Mouse (Mus musculus) lung, adult 2 months (tissue): Measurements from ENCODE around the gene Ntm.

Experiments
- CTCF ChIP-seq: fragments of 200-500 bp; IDR thresholded peaks from 2 replicates; pipeline ENCODE4 v1.5.1; 2011; ENCODE audit warnings: mild to moderate bottlenecking, low read length, control low read depth; ENCODE audit not compliant: insufficient read depth
- POLR2A ChIP-seq: fragments of 200-500 bp; IDR thresholded peaks from 2 replicates; pipeline ENCODE4 v1.6.1; 2011; ENCODE audit warnings: low read depth, mild to moderate bottlenecking, control low read depth, low read length, borderline replicate concordance; ENCODE audit errors: extremely low read depth

- TF ChIP-seq CTCF (no peak), POLR2A (no peak)
Observed at GRCm38 (mm10) chr9:29865502-29865901, 97.4 kb downstream of the Ntm start.
